Mouse (Mus musculus) B cell, adult 62 days (primary cell): ENCODE data around the gene Abca14. TPM values are rescaled to one million over a fixed set of nuclear protein-coding genes. Genes with fewer than 3 reads are reported as not detected.

ENCODE experiments used
- total RNA-seq: library from RNA; stranded (reverse); gene quantifications from 4 replicates; pipeline ENCODE4 v1.2.4, GENCODE M21; 2023

Gene Abca14
- not detected in 4 replicates for total RNA-seq

DNA sequence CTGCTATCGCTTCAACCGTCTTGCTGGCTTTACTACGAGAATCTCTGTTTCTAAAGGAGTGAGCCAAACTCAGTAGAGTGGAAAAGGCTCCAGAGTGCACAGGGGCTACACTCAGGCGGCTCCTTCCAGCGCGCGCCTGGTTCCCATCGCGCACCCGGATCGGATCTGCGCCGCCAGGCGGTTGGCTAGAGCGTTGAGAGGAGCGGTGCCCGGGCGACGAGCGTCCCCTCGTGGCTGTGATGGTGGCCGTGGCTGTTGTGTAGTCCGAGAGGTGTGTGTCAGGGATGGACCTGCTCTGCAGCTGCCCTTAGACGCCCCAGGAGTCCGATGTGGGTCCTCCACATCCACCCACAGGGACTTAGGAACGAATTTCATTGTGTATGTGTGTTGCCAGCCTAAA lies at the start of gene Abca14:
TSS of gene Abca14 (plus strand) at position 173 of the 400 bp plus-strand sequence.

GRCm38 (mm10) chr7:120173603-120174244 lies 30.0 kb upstream of the Abca14 start, which contains the start of gene Anks4b:
Gene Anks4b, plus strand, starts transcription at chr7:120173858.

DNA sequence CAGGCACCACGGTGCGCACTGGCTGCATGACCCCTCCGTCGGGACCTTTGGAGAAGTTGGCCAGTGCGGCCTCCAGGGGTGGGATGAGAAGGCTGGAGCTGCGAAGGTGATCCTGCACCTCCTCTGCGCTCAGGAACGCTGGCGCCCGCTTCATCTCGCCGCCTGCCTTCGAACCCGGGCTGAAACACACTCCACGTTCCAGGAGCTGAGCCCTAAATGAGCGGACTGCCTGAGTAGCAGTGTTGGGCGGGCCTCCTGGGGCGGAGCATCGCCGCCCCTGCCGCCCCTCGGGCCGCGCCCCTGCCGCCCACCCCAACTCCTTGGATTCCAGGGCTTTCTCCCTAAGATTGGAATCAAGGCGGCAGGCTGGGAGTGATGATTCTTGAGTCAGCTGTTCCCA lies 2.0 kb upstream of the Abca14 start, which contains the start of gene Crym:
TSS of gene Crym (minus strand) at position 341 of the 400 bp plus-strand sequence.

DNA sequence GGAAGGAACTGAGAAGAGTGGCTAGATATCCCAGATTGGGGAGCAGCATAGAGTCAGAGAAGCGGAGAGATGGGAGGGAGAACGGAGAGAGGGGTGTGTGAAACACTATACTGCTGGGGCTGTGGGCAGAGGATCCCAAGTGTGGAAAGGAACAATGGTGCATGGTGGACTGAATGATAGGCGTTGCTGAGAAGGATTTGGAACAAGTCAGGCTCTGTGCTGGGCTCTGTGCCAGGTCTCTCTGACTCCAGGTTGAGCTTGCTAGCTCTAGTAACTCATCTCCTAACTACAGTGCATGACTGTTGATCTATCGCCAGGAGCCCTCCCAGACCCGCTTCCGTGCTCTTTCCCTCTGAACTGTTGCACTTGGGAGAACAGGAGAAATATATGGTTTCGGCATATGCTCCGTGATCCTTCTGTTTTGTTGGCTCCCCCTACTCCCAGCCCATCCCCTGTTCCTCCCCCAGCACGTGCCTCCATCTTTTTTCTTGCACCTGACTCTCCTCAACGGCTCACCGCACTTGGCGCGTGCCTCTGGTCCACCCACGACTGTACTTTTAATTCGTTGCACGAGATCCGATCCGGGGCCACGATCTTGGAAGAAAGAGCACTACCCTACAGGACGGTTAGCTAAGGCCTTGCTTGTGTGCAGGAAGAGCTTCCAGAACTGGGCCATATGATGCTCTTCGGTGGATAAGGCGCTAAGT lies 124.5 kb downstream of the Abca14 start, which contains the start of gene Abca15:
TSS of gene Abca15 (plus strand) at position 584 of the 707 bp plus-strand sequence.

Other genes with a start within 250 kb of the Abca14 start
- gene Dnah3, start 108.7 kb upstream of the Abca14 start, total RNA-seq = not detected in 4 replicates
- 1.1 to 2.0 TPM (median 1.5 TPM) in 4 replicates for gene Tmem159, start 101.6 kb upstream of the Abca14 start, total RNA-seq
- not detected in 4 replicates for gene Zp2, start 58.7 kb upstream of the Abca14 start, total RNA-seq
- not detected in 4 replicates for gene Anks4b, start 30.1 kb upstream of the Abca14 start, total RNA-seq
- gene Crym, start 1.9 kb upstream of the Abca14 start, total RNA-seq = not detected in 4 replicates
- gene Abca15, start 124.7 kb downstream of the Abca14 start, total RNA-seq = not detected in 4 replicates
- not detected in 4 replicates for gene Abca16, start 205.7 kb downstream of the Abca14 start, total RNA-seq